Mouse (Mus musculus) testis, postnatal 10 days (tissue): ENCODE data around the gene Trmt1.

Source experiments
- DNase-seq: peaks from one replicate; pipeline ENCODE4 v3.0.0; 2021; ENCODE audit warnings: low spot score

Gene Trmt1

GRCm38 (mm10) chr8:84689091-84689915 lies 3.2 kb downstream of the Trmt1 start:
- peak; percentile 89 for DNase-seq

DNA sequence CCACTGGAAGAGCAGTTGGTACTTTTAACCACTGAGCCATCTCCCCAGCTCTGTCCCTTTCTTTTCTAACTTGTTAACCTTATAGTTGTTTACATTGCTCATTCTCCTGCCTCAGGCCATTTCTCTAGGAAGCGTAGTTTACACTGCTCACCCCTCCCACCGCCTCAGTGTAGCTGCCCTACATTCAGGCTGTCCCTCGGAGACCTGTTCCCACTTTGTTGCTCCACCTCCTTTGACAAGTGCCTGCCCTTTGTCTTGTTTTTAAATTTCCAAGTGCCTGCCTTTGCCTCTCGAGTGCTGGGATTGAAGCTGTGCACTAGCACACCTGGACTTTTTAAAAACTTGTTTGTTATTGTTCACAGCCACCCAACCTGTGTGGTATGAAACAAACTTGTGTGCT lies 7.2 kb downstream of the Trmt1 start:
- no peak for DNase-seq

GRCm38 (mm10) chr8:84695140-84695539 lies 9.0 kb downstream of the Trmt1 start:
- no peak for DNase-seq

DNA sequence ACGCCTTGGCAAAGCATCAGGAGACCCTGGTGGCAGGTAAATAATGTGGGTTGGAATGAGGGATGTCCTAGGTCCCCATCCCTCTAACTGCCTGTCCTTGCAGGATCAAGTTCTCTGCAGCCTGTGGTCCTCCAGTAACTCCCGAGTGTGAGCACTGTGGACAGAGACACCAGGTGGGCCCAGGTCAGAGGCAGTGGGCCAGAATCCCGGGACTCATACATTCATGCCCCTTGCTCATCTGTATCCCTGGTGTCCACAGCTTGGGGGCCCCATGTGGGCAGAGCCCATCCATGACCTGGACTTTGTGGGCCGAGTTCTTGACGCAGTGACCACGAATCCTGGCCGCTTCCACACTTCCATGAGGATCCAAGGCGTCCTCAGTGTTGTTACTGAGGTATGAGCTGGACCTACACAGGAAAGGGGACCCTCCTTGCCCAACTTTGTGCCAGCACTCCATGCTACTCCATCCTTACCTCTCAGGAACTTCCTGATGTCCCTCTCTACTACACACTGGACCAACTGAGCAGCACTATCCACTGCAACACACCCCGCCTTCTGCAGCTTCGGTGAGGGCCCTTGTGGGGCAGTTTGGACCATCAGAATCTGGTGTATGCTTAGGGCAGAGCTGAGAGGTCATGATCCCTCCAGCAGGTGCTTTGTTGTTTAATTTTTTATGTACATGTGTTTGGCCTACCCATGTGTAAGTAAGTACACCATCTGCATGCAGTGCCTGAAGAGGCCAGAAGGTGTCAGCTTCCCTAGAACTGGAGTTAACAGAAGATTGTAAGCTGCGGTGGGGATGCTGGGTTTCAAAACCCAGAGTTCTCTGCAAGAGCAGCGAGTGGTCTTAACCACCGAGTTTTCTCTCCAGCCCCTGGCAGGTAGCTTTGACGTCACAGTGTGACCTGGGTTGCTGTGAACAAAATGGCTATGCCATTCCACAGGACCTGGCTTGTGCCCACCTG lies 11.3 kb downstream of the Trmt1 start:
- peak; percentile 73 for DNase-seq

GRCm38 (mm10) chr8:84698288-84698687 lies 12.2 kb downstream of the Trmt1 start:
- DNase-seq, result no peak

- DNase-seq, result no peak
These were observed 12.9 kb downstream of the Trmt1 start for GRCm38 (mm10) chr8:84698929-84699401.

DNA sequence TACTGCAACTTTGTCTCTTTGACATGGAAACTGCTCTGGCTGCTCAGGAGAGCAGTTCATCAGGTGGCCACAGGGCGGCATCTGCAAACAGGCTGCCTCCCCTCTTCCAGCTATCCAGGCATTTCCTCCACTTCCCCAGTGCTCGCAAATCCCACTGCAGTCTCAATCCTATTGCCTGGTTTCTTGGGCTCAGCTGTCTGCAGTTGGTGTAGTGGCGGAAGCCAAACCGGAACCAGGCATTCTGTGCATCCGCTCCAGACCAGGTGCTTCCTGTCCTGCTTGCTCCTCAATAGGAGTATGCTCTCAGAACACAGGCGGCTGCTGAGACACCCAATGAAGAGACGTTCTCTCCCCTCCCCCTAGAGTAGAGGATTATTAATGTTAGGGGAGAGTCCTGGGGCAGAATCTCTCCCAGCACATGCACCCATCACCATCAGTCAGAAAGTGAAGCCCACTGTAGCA lies 13.8 kb downstream of the Trmt1 start:
- DNase-seq, result peak; percentile 79

DNA sequence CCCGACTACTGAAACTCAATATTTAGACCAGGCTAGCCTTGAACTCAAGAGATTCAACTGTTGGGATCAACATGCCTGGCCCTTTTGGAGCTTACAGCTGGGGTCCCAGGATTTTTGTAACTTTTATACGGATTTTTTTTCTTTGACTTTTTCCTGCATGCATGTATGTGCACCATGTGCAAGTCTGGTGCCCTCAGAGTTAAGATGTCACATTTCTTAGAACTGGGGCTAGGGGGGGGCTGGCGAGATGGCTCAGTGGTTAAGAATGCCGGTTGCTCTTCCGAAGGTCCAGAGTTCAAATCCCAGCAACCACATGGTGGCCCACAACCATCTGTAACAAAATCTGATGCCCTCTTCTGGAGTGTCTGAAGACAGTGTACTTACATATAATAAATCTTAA lies 14.4 kb downstream of the Trmt1 start:
- no peak for DNase-seq

GRCm38 (mm10) chr8:84700941-84701911 lies 15.1 kb downstream of the Trmt1 start, which contains the start of gene Lyl1:
Lyl1 (plus strand) TSS chr8:84701457.
- peak; percentile 69 for DNase-seq

DNA sequence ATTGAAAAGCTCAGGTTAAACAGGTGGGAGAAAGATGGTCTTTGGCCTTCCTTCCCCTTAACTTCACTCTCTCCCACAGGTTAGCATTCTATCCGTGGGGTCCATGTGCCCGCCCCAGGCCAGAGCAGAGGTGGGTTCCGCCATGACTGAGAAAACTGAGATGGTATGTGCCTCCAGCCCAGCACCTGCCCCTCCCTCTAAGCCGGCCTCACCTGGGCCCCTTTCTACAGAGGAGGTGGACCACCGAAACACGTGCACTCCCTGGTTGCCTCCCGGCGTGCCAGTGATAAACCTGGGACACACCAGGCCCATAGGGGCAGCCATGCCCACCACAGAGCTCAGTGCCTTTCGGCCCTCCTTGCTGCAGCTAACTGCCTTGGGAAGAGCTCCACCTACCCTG lies 16.5 kb downstream of the Trmt1 start:
- DNase-seq, result no peak

DNA sequence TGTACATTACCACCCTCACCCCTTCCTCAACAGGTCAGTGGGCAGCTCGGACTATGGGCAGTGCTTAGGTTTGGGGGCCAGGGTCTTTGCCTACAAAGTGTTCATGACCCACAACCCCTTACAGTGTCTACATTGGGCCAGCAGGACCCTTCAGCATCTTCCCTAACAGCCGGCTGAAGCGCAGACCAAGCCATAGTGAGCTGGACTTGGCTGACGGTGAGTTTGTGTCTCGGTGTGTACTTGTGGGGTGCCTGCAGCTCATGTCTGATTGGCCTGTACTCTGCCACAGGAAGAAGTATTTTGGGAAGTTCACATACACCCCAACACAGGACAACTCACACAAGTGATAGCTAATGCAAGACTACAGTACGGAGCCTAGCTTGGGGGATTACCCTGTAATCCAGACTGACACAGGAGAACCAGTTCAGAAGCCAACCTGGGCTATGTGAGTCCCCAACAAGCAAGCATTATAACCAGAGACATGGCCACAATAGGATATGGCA lies 16.9 kb downstream of the Trmt1 start:
- no peak for DNase-seq

- DNase-seq, result no peak
These were observed 17.6 kb downstream of the Trmt1 start for GRCm38 (mm10) chr8:84703466-84704249.

DNA sequence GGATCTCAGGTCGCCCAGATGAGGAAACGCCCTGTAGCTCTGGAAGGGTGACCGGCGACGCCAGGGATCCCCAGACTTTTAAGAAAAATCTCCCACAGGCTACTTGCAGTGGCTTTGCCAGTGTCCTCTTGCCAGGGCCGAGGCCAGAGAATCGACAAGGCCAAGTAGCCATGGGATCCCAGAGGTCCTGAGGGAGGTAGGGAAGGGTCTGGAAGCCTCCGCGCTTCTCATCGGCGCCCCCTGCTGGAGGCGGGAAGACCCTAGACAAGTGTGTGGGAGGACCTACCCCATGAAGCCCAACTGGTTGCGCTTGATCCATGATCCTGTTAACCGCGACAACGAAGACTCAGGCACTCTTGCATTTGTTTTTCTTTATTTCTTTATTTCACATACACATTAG lies 18.2 kb downstream of the Trmt1 start:
- DNase-seq, result peak; percentile 89

DNA sequence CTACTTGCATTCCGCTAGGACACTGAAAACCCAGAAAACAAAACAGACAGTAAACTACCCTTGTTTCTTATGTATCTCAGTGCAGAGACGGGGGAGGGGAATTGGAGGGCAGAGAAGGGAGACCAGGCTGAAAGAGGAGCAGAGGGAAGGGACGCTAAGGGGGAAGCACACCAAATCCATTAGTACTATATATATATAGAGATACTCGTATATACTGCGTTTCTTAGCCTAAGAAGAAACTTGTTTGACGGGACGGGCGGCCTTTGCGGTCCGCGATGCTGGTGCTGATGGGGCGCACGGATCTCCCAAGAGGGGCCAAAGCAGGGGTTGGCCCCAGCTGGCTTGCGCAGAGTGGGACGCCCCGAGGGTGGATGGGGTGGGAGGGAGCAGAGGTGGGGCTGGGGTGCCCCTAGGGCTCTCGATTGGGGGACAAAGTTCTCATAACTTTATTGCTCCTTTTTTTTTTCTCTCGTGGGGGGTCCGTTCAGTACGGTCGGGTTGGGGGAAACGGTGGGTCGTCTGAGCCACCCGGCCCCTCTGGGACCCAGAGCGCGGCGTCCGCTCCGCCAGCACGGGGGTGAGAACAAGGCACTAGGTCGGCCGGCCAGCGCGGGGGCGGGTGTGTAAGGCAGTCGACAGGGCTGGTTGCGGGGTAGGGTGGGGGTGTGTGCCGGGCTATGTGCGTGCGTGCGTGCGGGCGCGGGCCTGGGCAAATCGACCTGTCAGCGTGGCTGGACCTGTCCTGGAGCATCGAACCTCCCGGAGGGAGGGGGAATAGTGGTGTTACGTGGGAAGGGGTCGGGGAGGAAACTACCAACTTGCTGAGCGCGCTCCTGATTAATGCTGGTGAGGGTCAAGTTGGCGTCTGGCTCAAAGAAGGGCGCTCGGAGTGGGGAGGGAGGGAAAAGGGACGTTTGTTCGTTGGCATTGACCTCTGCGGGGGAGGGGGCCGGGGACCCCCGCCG lies 19.0 kb downstream of the Trmt1 start:
- peak; percentile 75 for DNase-seq

GRCm38 (mm10) chr8:84705960-84706359 lies 19.9 kb downstream of the Trmt1 start:
- no peak for DNase-seq

- peak; percentile 69 for DNase-seq
These were observed 20.6 kb downstream of the Trmt1 start for GRCm38 (mm10) chr8:84706610-84707266.

GRCm38 (mm10) chr8:84707267-84707883 lies 21.3 kb downstream of the Trmt1 start:
- DNase-seq, result no peak

DNA sequence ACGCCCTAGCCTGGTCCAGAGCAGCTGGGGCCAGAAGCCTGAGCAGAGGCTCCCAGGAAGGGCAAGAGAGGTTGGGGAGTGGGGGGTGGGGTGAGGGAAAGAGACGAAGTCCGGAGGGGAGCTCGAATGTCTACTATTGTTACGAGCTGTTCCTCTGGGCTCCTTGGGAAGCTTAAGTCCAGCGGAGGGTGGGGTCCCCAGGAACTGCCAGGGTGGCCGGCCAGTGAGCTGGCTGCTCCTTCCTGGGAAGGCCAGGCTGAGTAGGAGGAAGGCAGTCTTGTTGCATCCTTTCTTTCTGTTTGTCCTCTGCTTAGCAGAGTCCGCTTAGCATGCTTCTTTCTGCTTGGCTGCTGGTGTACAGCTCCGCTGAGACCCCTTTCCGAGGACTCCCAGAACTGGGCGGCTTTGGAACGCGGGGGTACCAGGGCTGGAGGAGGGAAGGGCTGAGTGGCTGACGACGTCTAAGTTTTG lies 22.0 kb downstream of the Trmt1 start:
- DNase-seq, result peak; percentile 69
